Mouse (Mus musculus) thymus, postnatal 36 days (tissue): Measurements from ENCODE around the gene Mrps15.
"Not testable (repeated sequence)": the region's sequence is repeated elsewhere in the genome, so short reads cannot be mapped to it uniquely, and the experiment has no call there.

Experiments
- DNase-seq, 2 experiments: peaks; one replicate each; pipeline ENCODE4 v3.0.0; 2022; ENCODE audit warnings: mixed read lengths in 2 of 2

Mrps15 gene

GRCm38 (mm10) chr4:126079266-126079665, 32.5 kb downstream of the Mrps15 start:
- no peak for DNase-seq

- DNase-seq, result no peak
These were observed 34.9 kb downstream of the Mrps15 start for GRCm38 (mm10) chr4:126081601-126082000.

- no peak for DNase-seq
These were observed 36.3 kb downstream of the Mrps15 start for GRCm38 (mm10) chr4:126083021-126083420.

- no peak for DNase-seq
These were observed 37.7 kb downstream of the Mrps15 start for GRCm38 (mm10) chr4:126084382-126084781.

- peak; percentile 78 for DNase-seq
These were observed 39.4 kb downstream of the Mrps15 start for GRCm38 (mm10) chr4:126085996-126086576.

GRCm38 (mm10) chr4:126090101-126090847, 43.5 kb downstream of the Mrps15 start:
- DNase-seq, result peak; percentile 61 to 69

- no peak for DNase-seq
These were observed 44.1 kb downstream of the Mrps15 start for GRCm38 (mm10) chr4:126090848-126091124.

GRCm38 (mm10) chr4:126091873-126092272, 45.1 kb downstream of the Mrps15 start:
- no peak for DNase-seq

- DNase-seq, result not testable (repeated sequence)
These were observed 49.1 kb downstream of the Mrps15 start for GRCm38 (mm10) chr4:126095622-126096430.

GRCm38 (mm10) chr4:126096464-126097111, 49.9 kb downstream of the Mrps15 start, which contains the start of gene Lsm10:
Lsm10 (plus strand) TSS chr4:126096623.
- peak; percentile 93 to 97 for DNase-seq

- DNase-seq, result no peak
These were observed 51.1 kb downstream of the Mrps15 start for GRCm38 (mm10) chr4:126097711-126098253.

- DNase-seq, result no peak
These were observed 52.6 kb downstream of the Mrps15 start for GRCm38 (mm10) chr4:126099365-126099764.

- no peak for DNase-seq
These were observed 54.0 kb downstream of the Mrps15 start for GRCm38 (mm10) chr4:126100764-126101163.

- no peak for DNase-seq
These were observed 55.5 kb downstream of the Mrps15 start for GRCm38 (mm10) chr4:126102061-126102841.

GRCm38 (mm10) chr4:126103057-126103581, 56.4 kb downstream of the Mrps15 start:
- peak; percentile 42 to 67 for DNase-seq

- DNase-seq, result peak; percentile 95 to 96
These were observed 56.9 kb downstream of the Mrps15 start, which contains the start of gene Stk40 for GRCm38 (mm10) chr4:126103590-126104068. Stk40 (plus strand) TSS chr4:126103957.

- peak in 1 of 2 experiments; percentile 46 for DNase-seq
These were observed 57.7 kb downstream of the Mrps15 start for GRCm38 (mm10) chr4:126104261-126105075.
